Mouse (Mus musculus): ENCODE measurements around the gene Angpt4. TPM values are rescaled to one million over a fixed set of nuclear protein-coding genes. Genes with fewer than 3 reads are reported as not detected.

Angpt4 gene
- polyA plus RNA-seq, 1 experiment: 0.80 TPM

DNA sequence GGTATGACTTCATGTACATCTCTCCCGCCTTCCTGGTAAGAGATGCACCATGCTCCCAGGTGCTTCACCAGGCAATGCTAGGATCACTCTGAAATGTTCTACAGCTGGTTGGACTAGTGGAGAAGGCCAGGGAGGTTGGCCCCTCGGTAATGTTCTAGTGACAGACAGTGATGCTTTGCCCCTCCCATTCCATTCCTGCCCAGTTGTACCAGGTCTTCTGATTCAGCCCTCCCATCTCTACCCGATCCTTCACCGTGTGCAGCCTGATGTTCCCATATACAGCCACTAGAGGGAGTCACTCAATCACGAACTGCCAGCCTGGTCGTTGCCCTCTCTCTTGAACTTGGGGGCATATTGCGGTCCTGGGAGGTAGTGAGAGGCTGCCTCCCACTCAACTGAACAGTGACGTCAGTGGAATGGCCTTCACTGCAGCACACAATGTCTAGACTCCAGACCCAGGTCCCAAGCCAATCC, 35.0 kb upstream of the Angpt4 start:
- Histone ChIP-seq H3K27me3 (ENCODE audit: control insufficient read depth, insufficient read depth, low read length) (no peaks in the 10 kb centered on the region), H3K4me1 (replicated peaks; ENCODE audit: control insufficient read depth, insufficient read depth, low read length) (no peaks in the 10 kb centered on the region), H3K4me3 (ENCODE audit: control insufficient read depth, insufficient read depth, low read length) (no peak overlapping the region), H3K27ac (ENCODE audit: control insufficient read depth, insufficient read depth, low read length) (no peak overlapping the region), H3K36me3 (ENCODE audit: control insufficient read depth, insufficient read depth, low read length) (no peaks in the 10 kb centered on the region)
- TF ChIP-seq POLR2A (IDR thresholded peaks at IDR 0.05; ENCODE audit: control insufficient read depth, extremely low read depth, insufficient read depth, low read length, poor library complexity) (no peak), CTCF (IDR thresholded peaks at IDR 0.05; ENCODE audit: borderline replicate concordance, control insufficient read depth, extremely low read depth, insufficient read depth, low read length, poor library complexity) (peak; percentile 73; the same call in 1 of the 2 replicates)
- WGBS: 14% methylated on average over 8 of the region's 8 CpGs
- peak; percentile 48 for DNase-seq

GRCm38 (mm10) chr2:151878645-151879044, 32.4 kb upstream of the Angpt4 start:
- no peaks in the 10 kb centered on the region for H3K4me1 ChIP-seq (replicated peaks; ENCODE audit: control insufficient read depth, insufficient read depth, low read length)
- H3K36me3 ChIP-seq (ENCODE audit: control insufficient read depth, insufficient read depth, low read length): no peaks in the 10 kb centered on the region
- no peak for DNase-seq
- TF ChIP-seq CTCF (IDR thresholded peaks at IDR 0.05; ENCODE audit: borderline replicate concordance, control insufficient read depth, extremely low read depth, insufficient read depth, low read length, poor library complexity): no peak
- TF ChIP-seq POLR2A (IDR thresholded peaks at IDR 0.05; ENCODE audit: control insufficient read depth, extremely low read depth, insufficient read depth, low read length, poor library complexity): no peak
- no peak overlapping the region for H3K4me3 ChIP-seq (ENCODE audit: control insufficient read depth, insufficient read depth, low read length)
- 86% methylated on average over 3 of the region's 3 CpGs for WGBS
- no peak overlapping the region for H3K27ac ChIP-seq (ENCODE audit: control insufficient read depth, insufficient read depth, low read length)
- no peaks in the 10 kb centered on the region for H3K27me3 ChIP-seq (ENCODE audit: control insufficient read depth, insufficient read depth, low read length)

DNA sequence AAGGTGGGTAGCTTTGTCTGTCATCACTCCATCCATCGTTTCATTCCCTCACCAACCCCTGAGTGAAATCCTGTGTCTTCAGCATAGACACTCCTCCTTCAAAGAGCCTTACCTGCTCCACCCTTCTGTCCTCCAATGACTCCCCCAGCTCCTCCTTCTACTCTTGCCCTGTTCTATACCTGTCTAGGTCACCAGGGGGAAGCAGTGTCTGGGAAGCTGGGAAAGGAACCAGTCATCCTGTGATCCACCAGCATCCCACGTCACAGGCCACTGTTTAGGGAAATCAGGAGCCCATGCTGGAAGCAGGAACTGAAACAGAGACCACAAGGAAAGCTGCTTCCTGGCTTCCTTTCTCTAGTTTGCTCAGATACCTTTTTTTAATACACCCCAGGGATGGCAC, 31.2 kb upstream of the Angpt4 start:
- TF ChIP-seq POLR2A (IDR thresholded peaks at IDR 0.05; ENCODE audit: control insufficient read depth, extremely low read depth, insufficient read depth, low read length, poor library complexity) (no peak), CTCF (IDR thresholded peaks at IDR 0.05; ENCODE audit: borderline replicate concordance, control insufficient read depth, extremely low read depth, insufficient read depth, low read length, poor library complexity) (no peak)
- 65% methylated on average over 2 of the region's 2 CpGs for WGBS
- Histone ChIP-seq H3K36me3 (ENCODE audit: control insufficient read depth, insufficient read depth, low read length) (no peaks in the 10 kb centered on the region), H3K4me1 (replicated peaks; ENCODE audit: control insufficient read depth, insufficient read depth, low read length) (no peaks in the 10 kb centered on the region), H3K4me3 (ENCODE audit: control insufficient read depth, insufficient read depth, low read length) (no peak overlapping the region), H3K27me3 (ENCODE audit: control insufficient read depth, insufficient read depth, low read length) (no peaks in the 10 kb centered on the region), H3K27ac (ENCODE audit: control insufficient read depth, insufficient read depth, low read length) (no peak overlapping the region)
- no peak for DNase-seq

DNA sequence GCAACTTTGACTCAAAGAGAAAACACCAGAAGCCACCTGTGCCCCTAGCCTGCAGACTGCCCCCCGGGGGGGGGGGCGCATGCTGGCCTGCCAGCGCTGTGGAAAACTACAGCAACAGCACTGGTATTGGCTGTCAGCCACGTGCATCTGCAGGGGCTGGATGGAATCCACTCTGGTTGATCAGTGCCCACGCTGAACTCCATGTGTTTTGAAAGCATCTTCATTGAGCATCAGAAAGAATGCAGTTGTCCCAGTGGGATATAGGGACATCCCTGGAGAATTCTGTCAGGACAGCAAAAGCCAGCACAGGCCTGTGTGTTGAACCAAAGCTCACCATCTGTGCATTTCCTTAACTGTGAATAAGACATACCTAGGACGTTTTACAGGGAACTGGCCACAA, 20.0 kb upstream of the Angpt4 start:
- 66% methylated on average over 6 of the region's 6 CpGs for WGBS
- TF ChIP-seq POLR2A (IDR thresholded peaks at IDR 0.05; ENCODE audit: control insufficient read depth, extremely low read depth, insufficient read depth, low read length, poor library complexity) (no peak), CTCF (IDR thresholded peaks at IDR 0.05; ENCODE audit: borderline replicate concordance, control insufficient read depth, extremely low read depth, insufficient read depth, low read length, poor library complexity) (no peak)
- Histone ChIP-seq H3K4me1 (replicated peaks; ENCODE audit: control insufficient read depth, insufficient read depth, low read length) (no peaks in the 10 kb centered on the region), H3K27ac (ENCODE audit: control insufficient read depth, insufficient read depth, low read length) (no peak overlapping the region), H3K36me3 (ENCODE audit: control insufficient read depth, insufficient read depth, low read length) (no peaks in the 10 kb centered on the region), H3K4me3 (ENCODE audit: control insufficient read depth, insufficient read depth, low read length) (no peak overlapping the region), H3K27me3 (ENCODE audit: control insufficient read depth, insufficient read depth, low read length) (no peaks in the 10 kb centered on the region)
- DNase-seq: no peak

GRCm38 (mm10) chr2:151893122-151893774, 17.8 kb upstream of the Angpt4 start:
- WGBS: 58% methylated on average over 15 of the region's 15 CpGs
- TF ChIP-seq POLR2A (IDR thresholded peaks at IDR 0.05; ENCODE audit: control insufficient read depth, extremely low read depth, insufficient read depth, low read length, poor library complexity) (no peak), CTCF (IDR thresholded peaks at IDR 0.05; ENCODE audit: borderline replicate concordance, control insufficient read depth, extremely low read depth, insufficient read depth, low read length, poor library complexity) (no peak)
- no peaks in the 10 kb centered on the region for H3K4me1 ChIP-seq (replicated peaks; ENCODE audit: control insufficient read depth, insufficient read depth, low read length)

DNA sequence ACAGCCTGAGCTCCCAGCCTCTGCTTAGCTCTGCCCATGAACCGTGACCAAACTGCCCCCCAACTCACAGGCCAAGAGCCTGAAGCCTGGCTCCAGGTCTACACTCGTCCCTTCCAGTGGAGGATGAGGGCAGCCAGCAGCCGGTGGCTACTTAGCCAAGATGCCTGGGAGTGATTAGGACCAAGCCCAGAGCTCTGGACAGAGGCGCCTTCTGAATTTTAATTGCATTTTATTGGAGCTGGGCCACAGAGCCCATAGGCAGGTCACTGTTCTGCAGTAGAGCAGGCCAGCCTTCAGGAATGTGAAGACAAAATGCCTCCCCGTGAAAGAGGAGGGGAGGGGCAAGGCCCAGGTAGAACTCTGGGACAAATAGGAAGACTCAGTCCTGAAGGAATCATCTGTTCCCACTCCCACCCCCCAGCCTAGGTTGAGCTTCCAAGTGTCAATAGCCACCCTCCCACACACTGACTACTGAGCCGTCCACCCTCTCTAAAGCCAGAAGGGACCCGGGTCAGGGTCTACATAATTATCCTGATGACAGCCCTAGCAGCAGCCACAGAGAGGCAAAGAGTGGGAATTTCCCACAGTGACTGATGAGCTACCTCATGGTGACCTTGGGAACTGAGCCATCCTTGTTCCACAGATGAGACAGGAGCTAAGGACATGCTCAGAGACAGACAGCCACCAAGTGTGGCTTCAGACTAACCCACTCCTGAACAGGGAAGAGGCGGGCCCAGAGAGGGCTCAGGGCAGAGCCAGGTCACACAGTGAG, 16.6 kb upstream of the Angpt4 start:
- DNase-seq: no peak
- H3K4me3 ChIP-seq (ENCODE audit: control insufficient read depth, insufficient read depth, low read length): no peak overlapping the region
- TF ChIP-seq CTCF (IDR thresholded peaks at IDR 0.05; ENCODE audit: borderline replicate concordance, control insufficient read depth, extremely low read depth, insufficient read depth, low read length, poor library complexity): no peak
- no peak for TF ChIP-seq POLR2A (IDR thresholded peaks at IDR 0.05; ENCODE audit: control insufficient read depth, extremely low read depth, insufficient read depth, low read length, poor library complexity)
- no peaks in the 10 kb centered on the region for H3K4me1 ChIP-seq (replicated peaks; ENCODE audit: control insufficient read depth, insufficient read depth, low read length)
- WGBS: 91% methylated on average over 8 of the region's 8 CpGs
- no peaks in the 10 kb centered on the region for H3K36me3 ChIP-seq (ENCODE audit: control insufficient read depth, insufficient read depth, low read length)
- no peaks in the 10 kb centered on the region for H3K27me3 ChIP-seq (ENCODE audit: control insufficient read depth, insufficient read depth, low read length)
- no peak overlapping the region for H3K27ac ChIP-seq (ENCODE audit: control insufficient read depth, insufficient read depth, low read length)

More at GRCm38 (mm10) chr2:151893122-151893774, 17.8 kb upstream of the Angpt4 start:
- Histone ChIP-seq H3K36me3 (ENCODE audit: control insufficient read depth, insufficient read depth, low read length) (no peaks in the 10 kb centered on the region), H3K27me3 (ENCODE audit: control insufficient read depth, insufficient read depth, low read length) (no peaks in the 10 kb centered on the region), H3K4me3 (ENCODE audit: control insufficient read depth, insufficient read depth, low read length) (no peak overlapping the region), H3K27ac (ENCODE audit: control insufficient read depth, insufficient read depth, low read length) (no peak overlapping the region)
- DNase-seq: no peak

Data from thymus, adult 2 months (tissue).